Mouse (Mus musculus): ENCODE results near the gene Tent4a.

Tent4a gene

GRCm38 (mm10) chr13:69481634-69482505 is 52.5 kb downstream of the Tent4a start:
- no peak for DNase-seq (ENCODE audit: extremely low read depth, low read depth, low spot score)

GRCm38 (mm10) chr13:69481026-69481425 is 53.4 kb downstream of the Tent4a start:
- DNase-seq (ENCODE audit: extremely low read depth, low read depth, low spot score): no peak

GRCm38 (mm10) chr13:69479906-69480305 is 54.5 kb downstream of the Tent4a start:
- no peak for DNase-seq (ENCODE audit: extremely low read depth, low read depth, low spot score)

DNA sequence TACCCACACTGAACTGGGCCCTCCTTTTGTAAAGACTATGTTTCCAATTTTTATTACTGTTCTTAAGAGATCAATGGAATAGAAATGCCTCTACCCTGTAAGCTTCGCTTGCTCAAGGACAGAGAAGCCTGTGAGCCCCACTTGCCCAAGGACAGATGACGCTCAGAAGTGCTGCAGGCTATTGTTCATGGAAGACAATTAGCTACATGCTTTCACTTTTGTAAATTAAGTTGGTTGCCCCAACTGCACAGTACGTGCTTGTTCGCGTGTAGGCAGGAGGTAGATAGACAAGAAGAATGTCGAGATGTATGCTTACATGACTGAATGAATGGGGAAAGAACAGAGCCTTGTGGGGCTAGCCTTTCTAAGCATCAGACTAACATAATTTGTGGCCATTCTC is 55.7 kb downstream of the Tent4a start:
- no peak for DNase-seq (ENCODE audit: extremely low read depth, low read depth, low spot score)

DNA sequence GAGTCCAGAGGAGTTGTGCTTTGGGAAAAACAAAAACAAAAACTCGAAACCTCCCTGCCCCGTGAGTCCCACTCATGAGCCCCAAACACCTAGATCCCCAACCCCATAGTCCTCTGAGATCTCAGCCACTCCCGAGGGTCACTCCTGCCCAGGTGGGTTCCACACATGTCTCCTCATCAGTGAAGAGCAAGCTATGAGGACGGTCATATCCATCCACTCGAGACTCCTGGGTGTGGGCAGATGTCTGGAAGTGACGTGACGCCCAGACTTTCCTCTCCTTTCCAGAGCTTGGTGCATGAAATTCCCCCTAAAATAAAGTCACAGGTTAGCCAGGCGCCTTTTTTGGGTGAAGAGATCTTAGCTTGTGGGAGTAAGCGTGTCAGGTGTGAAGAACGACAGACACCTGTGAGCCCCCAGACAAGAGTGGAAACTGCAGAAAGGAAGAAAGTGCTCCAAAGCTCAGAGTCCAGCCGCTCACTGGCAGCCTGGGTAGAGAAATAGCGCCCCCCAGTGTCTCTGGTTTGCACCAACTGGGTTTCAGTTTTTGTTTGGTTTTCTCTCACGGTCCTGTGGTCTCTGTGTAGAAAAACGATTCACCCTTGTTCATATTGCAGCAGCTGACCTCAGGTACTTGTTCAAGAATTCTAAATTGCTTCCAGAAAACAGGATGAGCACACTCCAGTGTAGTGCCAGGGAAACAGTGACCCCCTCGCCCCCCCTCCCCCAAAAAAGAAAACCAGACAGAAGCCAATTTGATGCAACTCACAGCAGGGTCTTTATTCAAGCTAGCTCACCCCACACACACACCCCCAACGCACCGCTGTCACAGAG is 73.6 kb downstream of the Tent4a start:
- DNase-seq (ENCODE audit: extremely low read depth, low read depth, low spot score): no peak

- DNase-seq (ENCODE audit: extremely low read depth, low read depth, low spot score): no peak
These were observed 74.6 kb downstream of the Tent4a start for GRCm38 (mm10) chr13:69459657-69460458.

GRCm38 (mm10) chr13:69458891-69459290 is 75.5 kb downstream of the Tent4a start:
- no peak for DNase-seq (ENCODE audit: extremely low read depth, low read depth, low spot score)

DNA sequence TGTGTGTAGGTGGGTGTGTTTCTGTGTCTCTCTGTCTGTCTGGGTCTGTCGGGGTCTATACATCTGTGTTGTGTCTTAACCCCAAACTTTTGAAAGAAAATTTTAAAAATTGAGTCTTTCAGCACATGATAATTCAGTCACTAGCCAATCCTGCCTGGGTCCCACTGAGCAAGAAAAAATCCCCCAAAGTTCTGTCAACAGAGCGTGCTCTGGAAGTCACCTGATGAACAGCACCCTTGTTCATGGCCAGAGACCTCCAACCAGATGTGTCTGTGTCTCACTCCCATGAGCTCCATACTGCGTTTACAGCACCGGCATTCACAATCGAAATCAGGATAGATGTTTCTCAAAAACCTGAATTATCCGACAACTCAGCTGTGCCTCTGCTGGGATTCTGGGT is 76.0 kb downstream of the Tent4a start:
- no peak for DNase-seq (ENCODE audit: extremely low read depth, low read depth, low spot score)

- no peak for DNase-seq (ENCODE audit: extremely low read depth, low read depth, low spot score)
These were observed 77.3 kb downstream of the Tent4a start for GRCm38 (mm10) chr13:69457105-69457504.

- DNase-seq (ENCODE audit: extremely low read depth, low read depth, low spot score): no peak
These were observed 77.8 kb downstream of the Tent4a start for GRCm38 (mm10) chr13:69456641-69457040.

DNA sequence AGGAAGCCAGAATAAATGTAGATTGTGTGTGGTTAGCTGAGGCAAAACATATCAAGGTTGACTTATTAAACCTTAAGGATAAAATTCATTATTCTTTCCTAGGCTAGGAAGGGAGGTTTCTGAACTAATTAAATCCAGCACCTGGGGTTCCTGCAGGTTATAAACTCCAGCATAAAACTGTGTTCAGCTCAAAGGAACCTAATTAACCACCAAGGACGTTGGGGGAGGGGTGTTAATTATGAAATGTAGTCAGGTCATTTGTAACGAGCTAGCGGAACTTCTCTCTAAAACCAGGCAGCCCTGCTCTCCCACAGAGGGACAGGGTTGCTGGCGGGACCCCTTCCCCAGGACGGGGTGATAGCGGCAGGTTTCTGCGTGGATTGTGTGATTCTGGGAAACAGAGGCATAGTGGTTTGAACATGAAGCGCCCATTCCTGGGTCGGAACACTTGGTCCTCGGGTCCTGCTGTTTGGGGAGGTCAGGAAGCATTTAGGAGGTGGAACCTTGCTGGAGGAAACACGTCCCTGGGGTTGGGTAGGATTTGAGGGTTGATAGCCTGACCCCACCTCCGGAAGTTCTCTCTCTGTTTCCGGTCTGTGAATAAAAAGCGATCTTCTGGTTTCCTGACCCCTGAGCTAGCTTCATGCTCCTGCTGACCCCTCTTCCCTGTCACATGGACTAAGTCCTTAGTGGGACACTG is 78.8 kb downstream of the Tent4a start:
- DNase-seq (ENCODE audit: extremely low read depth, low read depth, low spot score): no peak
